Mouse (Mus musculus): Measurements from ENCODE around the gene Pfkm.

- TF ChIP-seq GATA1 (IDR thresholded peaks at IDR 0.05; ENCODE audit: low read length): no peak
- TF ChIP-seq TAL1 (IDR thresholded peaks at IDR 0.05; ENCODE audit: low read length): no peak
Observed at GRCm38 (mm10) chr15:98180567-98181131, 88.3 kb downstream of the Pfkm start.
